Mouse (Mus musculus) liver, embryonic 13.5 days (tissue): ENCODE measurements at regions not wholly inside any gene's neighbourhood (a gene's known extent, or its start where the extent isn't known, plus 50 kb on each side); places are given as distances from the start of the nearest gene placed in this dataset.

Experiments used
- ATAC-seq: fragments of 200-750 bp; cut with Nextera tagmentation; 2 replicates; pipeline ENCODE4 v1.8.0; 2017; ENCODE audit warnings: low read depth, mild to moderate bottlenecking, moderate number of reproducible peaks, moderate library complexity
- DNase-seq: peaks from one replicate; pipeline ENCODE4 v3.0.0; 2022
- H3K27ac ChIP-seq: fragments of 300-500 bp; sonication (generic); 2 replicates; pipeline ENCODE4 v1.5.1; 2015; ENCODE audit warnings: moderate library complexity, mild to moderate bottlenecking, inconsistent platforms
- H3K27me3 ChIP-seq: fragments of 300-500 bp; sonication (generic); 2 replicates; pipeline ENCODE4 v1.6.1; 2015; ENCODE audit warnings: mild to moderate bottlenecking, inconsistent platforms
- H3K36me3 ChIP-seq: fragments of 300-500 bp; sonication (generic); 2 replicates; pipeline ENCODE4 v1.6.1; 2015; ENCODE audit warnings: mild to moderate bottlenecking, inconsistent platforms
- H3K4me1 ChIP-seq: fragments of 300-500 bp; sonication (generic); replicated peaks from 2 replicates; pipeline ENCODE4 v1.6.1; 2015; ENCODE audit warnings: inconsistent platforms
- H3K4me2 ChIP-seq: fragments of 300-500 bp; sonication (generic); 2 replicates; pipeline ENCODE4 v1.6.1; 2015; ENCODE audit warnings: inconsistent platforms, mild to moderate bottlenecking, moderate library complexity
- H3K4me3 ChIP-seq: fragments of 300-500 bp; sonication (generic); replicated peaks from 2 replicates; pipeline ENCODE4 v1.5.1; 2015; ENCODE audit warnings: mild to moderate bottlenecking, inconsistent platforms
- H3K9ac ChIP-seq: fragments of 300-500 bp; sonication (generic); 2 replicates; pipeline ENCODE4 v1.6.1; 2015; ENCODE audit warnings: mild to moderate bottlenecking, inconsistent platforms
- H3K9me3 ChIP-seq: fragments of 300-500 bp; sonication (generic); replicated peaks from 2 replicates; pipeline ENCODE4 v1.6.1; 2016; ENCODE audit warnings: inconsistent platforms
- WGBS: fragments of 180-500 bp; shearing (Covaris S2); methylation state at CpG from one replicate; pipeline ENCODE4 v1.1.7; 2015; ENCODE audit not compliant: insufficient replicate concordance; 5-methylcytosine and 5-hydroxymethylcytosine counted together

DNA sequence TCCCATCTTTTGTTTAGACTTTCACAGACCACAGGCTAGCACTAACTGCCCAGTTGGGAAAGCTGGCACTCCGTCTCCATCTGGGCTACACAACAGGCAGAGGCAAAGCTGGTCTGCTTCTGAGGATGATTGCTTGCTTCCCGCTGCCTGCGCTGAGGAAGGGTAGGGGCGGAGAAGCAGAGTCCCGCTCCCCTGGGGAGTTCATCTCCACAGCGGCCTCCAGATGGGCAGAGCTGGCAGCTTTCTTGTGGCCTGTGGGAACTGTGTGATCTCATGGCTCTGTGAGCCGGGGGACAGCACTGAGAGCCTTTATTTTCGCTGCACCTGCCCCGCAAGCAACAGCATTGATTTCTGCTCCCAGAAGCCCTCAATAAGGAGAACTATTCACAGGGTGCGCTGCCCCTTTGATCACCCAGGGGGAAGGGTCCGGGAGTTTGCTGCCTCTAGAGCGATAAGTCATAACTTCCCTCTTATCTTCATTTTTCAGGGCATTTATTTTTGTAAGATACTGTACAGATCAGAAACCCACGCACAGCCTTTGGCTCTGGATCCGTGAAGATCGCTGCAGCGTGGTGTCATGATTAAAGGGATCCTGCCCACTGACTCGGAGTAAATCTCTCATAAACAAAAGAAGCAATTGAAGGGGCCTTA is 155.7 kb downstream of the Gm9376 start:
- ATAC-seq (no peak), DNase-seq (no peak)
- Histone ChIP-seq H3K9ac (no peak overlapping the region), H3K36me3 (no peaks in the 10 kb centered on the region), H3K4me1 (peaks cover 8% of the 10 kb centered on the region; the same call in 1 of the 2 replicates), H3K27ac (no peak overlapping the region), H3K4me3 (no peak overlapping the region), H3K9me3 (no peaks in the 10 kb centered on the region; the same call in 1 of the 2 replicates), H3K27me3 (peaks cover 9% of the 10 kb centered on the region; the same call in 1 of the 2 replicates), H3K4me2 (peak overlapping the region; percentile 19; the same call in 1 of the 2 replicates)
- 16% methylated on average over 17 of the region's 17 CpGs for WGBS

GRCm38 (mm10) chr14:118423269-118423668 is 156.5 kb downstream of the Gm9376 start:
- H3K27ac ChIP-seq = no peak overlapping the region
- no peak overlapping the region for H3K4me3 ChIP-seq
- peaks cover 8% of the 10 kb centered on the region; the same call in 1 of the 2 replicates for H3K4me1 ChIP-seq
- no peaks in the 10 kb centered on the region for H3K36me3 ChIP-seq
- DNase-seq = no peak
- H3K27me3 ChIP-seq = peaks cover 9% of the 10 kb centered on the region; the same call in 1 of the 2 replicates
- WGBS = 3% methylated on average over 6 of the region's 9 CpGs
- H3K9ac ChIP-seq = no peak overlapping the region
- H3K4me2 ChIP-seq = no peak overlapping the region
- H3K9me3 ChIP-seq = no peaks in the 10 kb centered on the region; the same call in 1 of the 2 replicates
- no peak for ATAC-seq

- Histone ChIP-seq H3K4me1 (peaks cover 8% of the 10 kb centered on the region; the same call in 1 of the 2 replicates), H3K9ac (no peak overlapping the region), H3K27me3 (peaks cover 4% of the 10 kb centered on the region; the same call in 1 of the 2 replicates), H3K27ac (no peak overlapping the region), H3K36me3 (no peaks in the 10 kb centered on the region), H3K4me2 (no peak overlapping the region), H3K9me3 (no peaks in the 10 kb centered on the region), H3K4me3 (no peak overlapping the region)
- ATAC-seq = no peak
- WGBS = 55% methylated on average over 3 of the region's 3 CpGs
- DNase-seq = no peak
Observed at GRCm38 (mm10) chr14:118426562-118426961, 159.8 kb downstream of the Gm9376 start.

DNA sequence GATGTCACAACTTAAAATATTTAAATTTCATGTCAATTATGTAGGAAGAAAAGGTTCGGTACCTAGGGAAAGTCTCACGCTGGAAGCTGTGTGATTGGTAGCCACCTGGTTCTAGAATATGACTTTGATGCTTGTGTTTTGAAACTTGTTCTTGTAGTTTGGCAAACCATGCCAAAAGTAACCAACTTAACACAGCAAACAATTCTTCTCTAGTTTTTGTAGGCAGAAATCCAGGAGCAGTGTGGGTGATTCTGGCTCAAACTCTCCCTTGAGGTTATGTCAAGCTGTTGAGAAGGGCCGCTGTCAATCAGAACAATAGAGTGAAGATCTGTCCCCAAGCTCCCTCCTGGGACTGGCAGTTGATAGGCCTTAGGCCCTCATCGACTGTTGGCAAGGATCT is 163.5 kb downstream of the Gm9376 start:
- H3K27me3 ChIP-seq = peaks cover 18% of the 10 kb centered on the region
- H3K36me3 ChIP-seq = no peaks in the 10 kb centered on the region
- H3K4me3 ChIP-seq = no peak overlapping the region
- 76% methylated on average over 4 of the region's 4 CpGs for WGBS
- no peak for DNase-seq
- ATAC-seq = no peak
- no peak overlapping the region for H3K4me2 ChIP-seq
- no peaks in the 10 kb centered on the region for H3K9me3 ChIP-seq
- H3K9ac ChIP-seq = no peak overlapping the region
- H3K27ac ChIP-seq = no peak overlapping the region
- no peaks in the 10 kb centered on the region for H3K4me1 ChIP-seq

DNA sequence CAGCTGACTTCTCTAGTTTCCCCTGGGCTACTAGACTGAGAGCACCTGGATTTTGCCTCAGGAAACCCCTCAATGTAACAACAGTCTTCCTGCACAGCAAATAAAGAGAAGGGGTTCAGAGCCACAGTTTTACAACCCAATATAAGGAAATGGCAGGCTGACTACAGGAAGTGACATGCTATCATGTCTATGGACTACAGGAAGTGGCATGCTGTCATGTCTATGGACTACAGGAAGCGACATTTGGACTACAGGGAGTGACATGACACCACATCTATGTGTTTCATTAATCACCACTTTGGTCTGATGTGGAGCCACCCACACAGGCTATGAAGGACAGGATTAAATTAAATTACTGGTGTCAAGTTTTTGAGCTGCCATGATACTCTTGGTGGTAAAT is 164.0 kb downstream of the Gm9376 start:
- Histone ChIP-seq H3K4me3 (no peak overlapping the region), H3K9me3 (no peaks in the 10 kb centered on the region), H3K27me3 (peaks cover 22% of the 10 kb centered on the region), H3K9ac (no peak overlapping the region), H3K4me1 (no peaks in the 10 kb centered on the region), H3K36me3 (no peaks in the 10 kb centered on the region), H3K27ac (no peak overlapping the region), H3K4me2 (no peak overlapping the region)
- ATAC-seq = no peak
- DNase-seq = no peak
- 59% methylated on average over 1 of the region's 1 CpGs for WGBS

DNA sequence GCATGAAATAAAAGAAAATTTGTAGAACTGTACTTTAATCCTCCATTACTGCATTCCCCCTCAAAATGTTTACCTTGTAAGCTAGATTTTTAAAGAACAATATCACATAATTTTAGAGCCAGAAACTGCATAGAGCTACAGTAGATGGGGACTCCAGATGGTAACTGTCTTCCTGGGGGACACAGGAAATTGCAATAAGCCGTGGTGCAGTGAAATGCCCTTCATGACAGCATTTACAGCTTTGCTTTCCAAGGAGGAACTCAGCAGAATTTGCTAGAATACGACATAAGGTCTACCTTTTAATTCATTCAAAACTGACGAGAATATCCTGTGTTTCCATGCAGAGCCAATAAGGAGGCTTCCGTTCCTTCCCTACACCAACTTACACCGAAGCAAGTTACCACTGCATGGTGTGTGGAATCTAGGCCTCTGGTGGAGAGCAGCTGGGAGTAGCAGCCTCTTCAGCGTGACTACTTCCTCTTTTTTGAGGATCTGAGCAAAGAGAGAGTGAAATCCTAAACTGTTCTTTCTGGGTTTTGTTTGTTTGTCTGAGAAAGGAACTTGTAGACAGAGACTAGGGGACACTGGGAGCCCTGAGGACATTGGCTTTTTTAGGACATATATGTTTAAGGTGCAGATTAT is 164.6 kb downstream of the Gm9376 start:
- no peak overlapping the region for H3K9ac ChIP-seq
- H3K27me3 ChIP-seq = peaks cover 26% of the 10 kb centered on the region
- H3K27ac ChIP-seq = no peak overlapping the region
- no peaks in the 10 kb centered on the region for H3K9me3 ChIP-seq
- no peak overlapping the region for H3K4me3 ChIP-seq
- ATAC-seq (no peak), DNase-seq (no peak)
- no peaks in the 10 kb centered on the region for H3K4me1 ChIP-seq
- H3K36me3 ChIP-seq = no peaks in the 10 kb centered on the region
- H3K4me2 ChIP-seq = no peak overlapping the region
- 28% methylated on average over 6 of the region's 6 CpGs for WGBS
